13 mouse cellular contexts compared by ENCODE assay signal in the genomic region with DNA sequence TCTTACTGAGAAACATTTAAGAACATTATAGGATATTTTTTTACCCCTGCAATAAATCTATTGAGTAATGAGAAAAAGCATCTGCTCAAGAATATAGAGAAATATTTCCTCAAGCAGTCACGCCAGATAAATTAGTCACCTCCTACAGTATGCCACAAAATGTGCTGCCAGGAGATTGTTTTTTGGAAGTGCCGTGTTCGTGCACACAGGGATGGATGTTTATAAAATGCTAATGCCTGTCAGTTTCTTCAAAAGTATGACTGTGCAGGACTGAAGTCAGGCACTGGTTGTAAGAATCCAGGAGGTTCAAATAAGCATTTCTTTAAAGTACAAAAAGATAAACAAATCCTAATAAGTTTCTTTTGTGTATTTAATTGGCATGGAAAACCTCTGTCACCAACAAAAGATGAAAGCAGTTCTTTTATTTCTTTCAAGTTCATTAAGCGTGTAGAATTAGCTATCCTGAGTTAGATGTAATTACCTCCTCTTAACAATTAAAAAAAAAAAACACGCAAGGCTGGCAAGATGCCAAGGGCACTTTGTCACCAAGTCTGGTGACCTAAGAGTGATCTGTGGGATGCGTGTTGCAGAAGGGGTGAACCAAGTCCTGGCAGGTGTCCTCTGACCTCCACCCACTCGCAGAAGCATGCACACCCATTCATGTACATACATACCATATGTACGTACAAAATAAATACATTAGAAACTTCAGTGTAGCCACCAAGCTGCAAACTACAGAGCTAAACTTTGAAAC.
DNase-seq lines count a peak whose midpoint lies in the region; ATAC-seq lines count a peak whose summit lies in the region.
"Had no signal": no experiment of that assay in that cellular context is flagged by ENCODE, and none has a peak within 500 bp of the region (broad histone marks: within the 10 kb centered on the region; RNA-seq: fewer than 3 reads in every experiment).

No protein-coding gene starts in this region.

- no peak for ATAC-seq in granulocyte monocyte progenitor cell, adult 5-6 weeks (replicated peaks; ENCODE audit: poor library complexity, severe bottlenecking)

- peak; percentile 60 for DNase-seq in cerebellum, adult 9-10 months
- DNase-seq in cerebellum, adult 8-10 months = no peak
- peak; percentile 42 to 50 for DNase-seq in layer of hippocampus, adult 18-20 months (ENCODE audit: low spot score in 2 of 2)
- no peak for DNase-seq in layer of hippocampus, postnatal 36 days
- DNase-seq in testis, postnatal 10 days (ENCODE audit: low spot score) = peak; percentile 41
- no peak for DNase-seq in testis, postnatal 14 days (ENCODE audit: low spot score)
- DNase-seq in kidney, adult 9 months = no peak
- DNase-seq: B cell, adult 2 months; heart, adult 11 months; right cerebral cortex, postnatal 14 days; spleen, adult 18-20 months; thymus, adult 18-20 months had no signal

Comparison
In these comparisons a context has a peak if more than half of its experiments do, and no peak if none do; other contexts are left out.
1. DNase-seq: peak in cerebellum, adult 9-10 months (single experiment), layer of hippocampus, adult 18-20 months (2 of 2) and testis, postnatal 10 days (single experiment); none in cerebellum, adult 8-10 months (single experiment), layer of hippocampus, postnatal 36 days (0 of 2), testis, postnatal 14 days (single experiment) and kidney, adult 9 months (single experiment).